Mouse (Mus musculus) heart, embryonic 10.5 days (tissue): ENCODE data around the gene Krtap5-4. TPM values are rescaled to one million over a fixed set of nuclear protein-coding genes. Genes with fewer than 3 reads are reported as not detected.
"Not testable (repeated sequence)": the region's sequence is repeated elsewhere in the genome, so short reads cannot be mapped to it uniquely, and the experiment has no call there.

Experiments
- DNase-seq: peaks from one replicate; pipeline ENCODE4 v3.0.0-alpha.2; 2017; ENCODE audit warnings: low spot score
- H3K27ac ChIP-seq: fragments of 300-500 bp; sonication (generic); 2 replicates; pipeline ENCODE4 v1.5.1; 2016; ENCODE audit warnings: mild to moderate bottlenecking
- H3K27me3 ChIP-seq: fragments of 300-500 bp; sonication (generic); 2 replicates; pipeline ENCODE4 v1.6.1; 2016; ENCODE audit warnings: mild to moderate bottlenecking; ENCODE audit not compliant: poor library complexity, insufficient read depth, severe bottlenecking
- H3K36me3 ChIP-seq: fragments of 300-500 bp; sonication (generic); 2 replicates; pipeline ENCODE4 v1.6.1; 2016; ENCODE audit warnings: mild to moderate bottlenecking, moderate library complexity
- H3K4me1 ChIP-seq: fragments of 300-500 bp; sonication (generic); 2 replicates; pipeline ENCODE4 v1.6.1; 2016; ENCODE audit warnings: mild to moderate bottlenecking
- H3K4me3 ChIP-seq: fragments of 300-500 bp; sonication (generic); 2 replicates; pipeline ENCODE4 v1.5.1; 2016; ENCODE audit warnings: mild to moderate bottlenecking, moderate library complexity
- H3K9me3 ChIP-seq: fragments of 300-500 bp; sonication (generic); 2 replicates; pipeline ENCODE4 v1.6.1; 2016; ENCODE audit warnings: mild to moderate bottlenecking, moderate library complexity
- WGBS: fragments of 180-500 bp; shearing (Covaris S2); methylation state at CpG from one replicate; pipeline ENCODE4 v1.1.7; 2016; 5-methylcytosine and 5-hydroxymethylcytosine counted together
- polyA plus RNA-seq: library from polyadenylated mRNA; unstranded; fragments of >200 nt; fragmentation: Nextera tagmentation; extraction: Ambion mirVana; gene quantifications from 2 replicates; pipeline ENCODE4 v1.2.1, GENCODE M21; 2016

Krtap5-4 gene
- polyA plus RNA-seq, 1 experiment from 2014 or later: 0.34 TPM

DNA sequence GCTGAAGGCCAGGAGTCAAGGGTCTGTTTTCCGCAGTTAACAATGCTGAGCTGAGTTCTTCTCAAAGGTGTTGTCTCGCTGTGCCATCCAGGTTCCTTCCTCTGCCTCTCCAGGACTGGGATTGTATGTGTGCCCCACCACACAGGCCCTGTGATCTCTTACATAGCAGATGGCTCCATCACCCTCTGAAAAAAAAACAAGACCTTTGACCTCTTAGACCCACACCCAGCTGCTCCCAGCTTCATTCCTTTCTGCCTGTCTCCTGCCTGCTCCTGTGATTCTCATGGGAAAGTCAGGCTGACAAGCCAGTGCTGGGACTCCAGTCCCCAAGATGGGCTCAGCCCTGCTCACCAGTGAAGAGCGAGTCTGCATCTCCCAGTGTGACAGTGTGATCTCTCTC, 25.2 kb downstream of the Krtap5-4 start:
- no peak for DNase-seq
- Histone ChIP-seq H3K4me1 (peaks cover 72% of the 10 kb centered on the region), H3K4me3 (no peak overlapping the region), H3K36me3 (no peaks in the 10 kb centered on the region), H3K9me3 (no peaks in the 10 kb centered on the region), H3K27me3 (no peaks in the 10 kb centered on the region), H3K27ac (peak overlapping the region; percentile 93)
- 53% methylated on average over 3 of the region's 3 CpGs for WGBS

DNA sequence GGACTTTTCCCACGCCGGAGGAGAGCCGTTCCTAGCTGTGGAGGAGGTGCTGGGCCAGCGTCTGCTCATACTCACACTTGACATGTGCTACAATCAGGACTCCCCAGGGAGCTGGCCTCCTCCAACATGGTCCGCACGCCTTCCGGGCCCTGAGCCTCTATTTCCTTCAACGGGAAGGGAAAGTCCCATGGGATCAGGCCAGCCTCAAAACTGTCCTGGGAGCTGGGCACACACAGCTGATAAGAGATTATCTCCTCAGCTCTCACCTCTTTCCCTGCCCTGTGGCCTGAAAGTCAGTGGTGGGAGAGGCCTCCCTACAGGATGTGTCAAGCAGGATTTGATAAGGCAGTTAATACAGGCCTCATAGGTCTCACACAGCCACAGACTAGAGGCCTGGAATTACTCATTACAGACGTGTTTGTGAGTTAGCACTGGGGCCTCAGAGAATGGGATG, 26.9 kb downstream of the Krtap5-4 start:
- Histone ChIP-seq H3K27me3 (no peaks in the 10 kb centered on the region), H3K36me3 (no peaks in the 10 kb centered on the region), H3K27ac (peak overlapping the region; percentile 93), H3K4me3 (no peak overlapping the region), H3K4me1 (peaks cover 81% of the 10 kb centered on the region), H3K9me3 (no peaks in the 10 kb centered on the region)
- DNase-seq: peak; percentile 96
- WGBS: 7% methylated on average over 9 of the region's 9 CpGs

- Histone ChIP-seq H3K27me3 (no peaks in the 10 kb centered on the region), H3K4me1 (peaks cover 75% of the 10 kb centered on the region), H3K36me3 (no peaks in the 10 kb centered on the region), H3K4me3 (no peak overlapping the region), H3K9me3 (no peaks in the 10 kb centered on the region), H3K27ac (peak overlapping the region; percentile 93)
- no peak for DNase-seq
- WGBS: 50% methylated on average over 4 of the region's 4 CpGs
Measured at GRCm38 (mm10) chr7:142331281-142331680, 27.9 kb downstream of the Krtap5-4 start.

DNA sequence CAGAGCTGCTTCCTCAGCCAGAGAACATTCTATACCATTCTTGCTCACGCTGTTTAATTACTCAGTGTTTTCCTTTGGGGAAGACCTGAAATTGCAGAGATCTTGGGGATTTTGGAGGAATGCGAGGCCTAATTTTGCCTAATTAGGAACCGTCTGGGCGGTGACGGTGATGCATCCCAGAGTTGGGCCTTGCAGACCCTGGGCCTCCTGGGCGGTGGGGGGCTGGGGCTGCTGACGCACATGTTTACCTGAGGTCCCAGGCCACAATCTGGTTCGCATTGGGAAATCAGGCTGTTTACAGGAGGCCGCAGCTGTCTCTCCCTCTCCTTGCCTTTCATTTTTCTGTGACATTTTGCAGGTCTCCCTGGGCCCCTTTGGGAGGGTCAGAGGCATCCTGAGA, 29.4 kb downstream of the Krtap5-4 start:
- H3K4me3 ChIP-seq, H3K9me3 ChIP-seq, H3K36me3 ChIP-seq, DNase-seq, H3K27me3 ChIP-seq: not testable (repeated sequence)
- Histone ChIP-seq H3K4me1 (peaks cover 62% of the 10 kb centered on the region), H3K27ac (peak overlapping the region; percentile 83)
- WGBS: 47% methylated on average over 5 of the region's 9 CpGs

DNA sequence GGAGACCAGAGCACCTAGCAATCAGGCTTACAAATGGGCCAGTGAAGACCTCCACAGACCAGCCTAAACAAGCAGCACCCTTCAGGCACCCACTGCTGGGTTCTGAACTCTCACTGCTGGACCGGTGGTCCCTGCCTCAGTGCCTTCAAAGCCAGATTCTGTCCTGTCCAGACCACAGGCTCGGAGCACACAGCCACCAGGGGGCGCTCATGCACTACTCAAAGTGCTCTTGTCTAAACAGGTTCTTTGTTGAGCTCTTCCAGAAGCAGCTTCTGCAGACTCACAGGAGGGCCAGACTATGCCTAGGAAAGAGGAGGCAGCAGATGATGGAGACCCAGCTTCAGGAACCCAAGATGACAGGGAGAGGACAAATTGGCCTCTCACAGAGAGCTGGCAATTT, 30.9 kb downstream of the Krtap5-4 start:
- H3K36me3 ChIP-seq: no peaks in the 10 kb centered on the region
- H3K27me3 ChIP-seq: no peaks in the 10 kb centered on the region
- WGBS: 1% methylated on average over 3 of the region's 3 CpGs
- H3K9me3 ChIP-seq: no peaks in the 10 kb centered on the region
- peaks cover 48% of the 10 kb centered on the region for H3K4me1 ChIP-seq
- H3K27ac ChIP-seq: peak overlapping the region; percentile 83
- H3K4me3 ChIP-seq: no peak overlapping the region
- peak; percentile 96 for DNase-seq

DNA sequence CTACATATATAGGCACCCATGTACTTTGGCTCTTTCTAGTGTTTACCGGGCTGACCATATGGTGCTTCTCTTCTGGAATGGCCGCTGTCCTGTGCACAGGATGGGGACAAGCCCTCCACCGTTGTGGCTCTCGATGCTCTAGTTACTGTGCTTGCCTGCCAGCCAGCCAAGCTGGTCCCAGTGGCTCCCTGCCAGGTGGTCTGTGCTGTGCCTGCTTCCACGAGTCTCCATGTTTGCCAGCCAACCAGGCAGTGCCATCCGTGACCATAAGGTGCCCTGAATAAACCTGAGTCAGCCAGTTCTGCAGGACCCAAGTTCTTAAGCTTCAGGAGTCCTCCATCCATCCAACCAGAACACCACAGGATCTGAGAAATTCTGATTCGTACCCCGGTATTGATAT, 31.8 kb downstream of the Krtap5-4 start:
- 86% methylated on average over 8 of the region's 8 CpGs for WGBS
- Histone ChIP-seq H3K4me1 (peaks cover 41% of the 10 kb centered on the region), H3K27ac (peak overlapping the region; percentile 83)

DNA sequence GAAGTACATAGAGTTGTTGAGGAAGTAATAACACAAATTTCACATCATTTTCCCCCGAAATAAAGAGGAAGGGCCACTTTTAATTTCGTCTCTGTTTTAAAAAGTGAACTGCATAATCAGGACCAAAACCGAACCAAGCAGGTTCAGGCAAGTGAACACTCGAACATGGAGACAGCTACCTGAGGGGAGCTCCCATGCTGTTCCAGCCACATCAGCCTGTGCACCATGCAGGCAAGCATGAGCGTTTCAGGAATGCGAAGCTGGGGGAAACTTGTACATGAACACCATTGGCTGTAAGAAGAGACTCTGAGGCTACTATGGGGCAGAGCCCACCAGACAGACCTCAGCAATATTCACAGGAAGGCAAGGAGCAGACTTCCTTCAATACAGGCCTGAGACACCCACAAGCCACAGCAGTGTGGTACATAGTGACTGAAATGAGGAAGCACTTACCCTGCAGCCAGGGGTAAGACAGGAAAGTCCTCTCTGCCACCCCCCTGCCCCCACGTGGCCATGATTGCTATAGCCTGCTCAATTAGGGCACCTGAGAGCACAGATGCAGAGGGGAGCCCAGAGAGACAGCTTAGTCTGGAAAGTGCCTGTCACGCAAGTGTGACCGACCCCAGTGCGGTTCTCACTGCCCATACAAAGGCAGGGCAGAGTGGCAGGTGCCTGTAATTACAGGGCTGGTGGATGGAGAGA, 37.1 kb downstream of the Krtap5-4 start:
- Histone ChIP-seq H3K9me3 (no peaks in the 10 kb centered on the region), H3K4me1 (peaks cover 24% of the 10 kb centered on the region), H3K27ac (peak overlapping the region; percentile 65), H3K36me3 (no peaks in the 10 kb centered on the region), H3K4me3 (no peak overlapping the region), H3K27me3 (no peaks in the 10 kb centered on the region)
- WGBS: 54% methylated on average over 10 of the region's 10 CpGs
- no peak for DNase-seq

More for the DNA sequence above, 31.8 kb downstream of the Krtap5-4 start:
- Histone ChIP-seq H3K9me3 (no peaks in the 10 kb centered on the region), H3K36me3 (no peaks in the 10 kb centered on the region), H3K4me3 (no peak overlapping the region), H3K27me3 (no peaks in the 10 kb centered on the region)
- DNase-seq: no peak

- DNase-seq: no peak
- Histone ChIP-seq H3K27ac (peak overlapping the region; percentile 52), H3K27me3 (no peaks in the 10 kb centered on the region), H3K9me3 (no peaks in the 10 kb centered on the region), H3K4me1 (peaks cover 24% of the 10 kb centered on the region), H3K36me3 (no peaks in the 10 kb centered on the region), H3K4me3 (no peak overlapping the region)
- 75% methylated on average over 10 of the region's 10 CpGs for WGBS
Measured at GRCm38 (mm10) chr7:142341564-142342246, 38.4 kb downstream of the Krtap5-4 start.

DNA sequence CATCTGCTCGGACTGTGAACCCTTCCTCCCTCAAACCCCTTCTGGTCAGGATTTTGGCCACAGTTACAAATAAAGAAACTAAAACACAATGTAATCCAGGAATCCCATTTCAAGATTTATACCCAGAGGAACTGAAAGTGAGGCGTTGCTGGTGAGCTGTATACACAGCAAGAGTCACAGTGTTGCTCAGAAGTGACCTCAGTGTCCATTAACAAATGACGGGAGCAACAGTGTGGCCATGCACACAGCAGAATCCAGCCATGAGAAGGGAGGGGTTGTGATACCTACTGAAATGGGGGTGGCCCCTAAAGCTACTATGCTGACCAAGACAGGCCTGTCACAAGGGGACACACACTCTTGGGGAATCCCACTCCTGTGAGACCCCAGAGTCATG, 38.9 kb downstream of the Krtap5-4 start:
- no peak for DNase-seq
- no peaks in the 10 kb centered on the region for H3K36me3 ChIP-seq
- peaks cover 24% of the 10 kb centered on the region for H3K4me1 ChIP-seq
- H3K27me3 ChIP-seq: no peaks in the 10 kb centered on the region
- 77% methylated on average over 3 of the region's 3 CpGs for whole genome bisulfite sequencing
- H3K9me3 ChIP-seq: no peaks in the 10 kb centered on the region
- H3K27ac ChIP-seq: peak overlapping the region; percentile 52; the same call in 1 of the 2 replicates
- H3K4me3 ChIP-seq: no peak overlapping the region

GRCm38 (mm10) chr7:142347542-142347941, 44.2 kb downstream of the Krtap5-4 start:
- H3K36me3 ChIP-seq: no peaks in the 10 kb centered on the region
- H3K4me1 ChIP-seq: peaks cover 13% of the 10 kb centered on the region
- H3K27ac ChIP-seq: no peak overlapping the region
- WGBS: 53% methylated on average over 4 of the region's 4 CpGs
- DNase-seq: no peak
- no peaks in the 10 kb centered on the region for H3K27me3 ChIP-seq
- H3K9me3 ChIP-seq: no peaks in the 10 kb centered on the region
- H3K4me3 ChIP-seq: no peak overlapping the region

DNA sequence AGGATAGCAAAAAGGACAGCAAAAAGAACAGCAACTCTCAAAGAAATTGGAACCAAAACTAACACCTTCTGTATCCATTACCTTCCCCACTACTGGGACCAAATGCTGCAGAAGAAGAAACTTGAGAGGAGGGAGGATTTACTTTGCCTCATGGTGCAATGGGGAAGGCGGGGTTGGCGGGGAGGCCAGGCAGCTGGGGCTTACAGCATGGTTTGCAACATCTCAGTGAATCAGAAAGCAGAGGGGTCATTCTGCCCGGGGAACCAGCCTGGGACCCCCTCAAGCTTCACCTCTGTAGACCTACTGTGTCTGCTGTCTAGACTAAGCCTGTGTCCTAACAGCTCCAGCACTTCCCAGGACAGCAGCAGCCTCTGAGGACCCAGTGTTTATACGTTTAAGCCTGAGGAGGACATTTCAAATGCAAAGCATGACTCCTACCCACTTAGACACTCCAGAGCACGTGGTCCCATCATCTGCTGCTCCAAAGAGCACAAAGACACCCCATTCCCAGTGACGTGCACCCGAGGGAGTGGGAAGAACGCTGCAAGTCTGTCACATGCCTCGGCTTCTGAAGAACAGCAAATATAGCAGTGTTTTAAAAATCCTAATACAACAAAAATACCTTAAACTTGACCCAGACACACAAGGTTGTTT, 46.1 kb downstream of the Krtap5-4 start:
- Histone ChIP-seq H3K27ac (no peak overlapping the region), H3K4me1 (peaks cover 21% of the 10 kb centered on the region), H3K27me3 (no peaks in the 10 kb centered on the region), H3K4me3 (no peak overlapping the region), H3K9me3 (no peaks in the 10 kb centered on the region), H3K36me3 (no peaks in the 10 kb centered on the region)
- no peak for DNase-seq
- WGBS: 35% methylated on average over 9 of the region's 9 CpGs

- H3K27me3 ChIP-seq: 0 out of 2 replicates have a peak, but pooled peaks cover 7% of the 10 kb centered on the region
- H3K4me1 ChIP-seq: peaks cover 39% of the 10 kb centered on the region
- DNase-seq: no peak
- no peaks in the 10 kb centered on the region for H3K36me3 ChIP-seq
- H3K4me3 ChIP-seq: no peak overlapping the region
- WGBS: 69% methylated on average over 5 of the region's 5 CpGs
- H3K9me3 ChIP-seq: no peaks in the 10 kb centered on the region
- H3K27ac ChIP-seq: no peak overlapping the region
Measured at GRCm38 (mm10) chr7:142351569-142351968, 48.2 kb downstream of the Krtap5-4 start.

DNA sequence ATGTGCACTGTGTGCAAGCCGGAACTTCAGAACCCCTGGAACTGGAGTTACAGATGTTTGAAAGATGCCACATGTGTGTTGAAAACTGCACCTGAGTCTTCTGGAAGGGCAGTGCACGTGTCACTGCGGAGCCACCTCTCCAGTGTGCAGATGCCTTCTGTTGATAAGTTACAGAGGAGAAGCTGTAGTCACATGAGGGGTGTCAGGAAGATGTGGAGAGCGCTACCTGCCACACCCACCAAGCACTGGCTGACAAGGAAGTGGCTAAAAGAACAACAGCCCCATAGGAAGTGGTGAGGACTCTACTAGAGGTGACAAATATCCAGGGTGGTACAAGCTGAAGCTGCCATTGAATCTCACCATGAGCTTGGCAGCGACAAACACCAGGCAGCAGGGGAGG, 50.5 kb downstream of the Krtap5-4 start:
- 49% methylated on average over 5 of the region's 5 CpGs for WGBS
- Histone ChIP-seq H3K9me3 (no peaks in the 10 kb centered on the region), H3K27me3 (peaks cover 7% of the 10 kb centered on the region; the same call in 1 of the 2 replicates), H3K4me3 (no peak overlapping the region), H3K36me3 (no peaks in the 10 kb centered on the region), H3K4me1 (peaks cover 41% of the 10 kb centered on the region), H3K27ac (no peak overlapping the region)
- no peak for DNase-seq
